Mouse (Mus musculus) cerebellum, adult 9-10 months (tissue): ENCODE results near the gene Gm7233.
"Not testable (repeated sequence)": the region's sequence is repeated elsewhere in the genome, so short reads cannot be mapped to it uniquely, and the experiment has no call there.

ENCODE experiments used
- DNase-seq: peaks from one replicate; pipeline ENCODE4 v3.0.0; 2022

Gm7233 gene

DNA sequence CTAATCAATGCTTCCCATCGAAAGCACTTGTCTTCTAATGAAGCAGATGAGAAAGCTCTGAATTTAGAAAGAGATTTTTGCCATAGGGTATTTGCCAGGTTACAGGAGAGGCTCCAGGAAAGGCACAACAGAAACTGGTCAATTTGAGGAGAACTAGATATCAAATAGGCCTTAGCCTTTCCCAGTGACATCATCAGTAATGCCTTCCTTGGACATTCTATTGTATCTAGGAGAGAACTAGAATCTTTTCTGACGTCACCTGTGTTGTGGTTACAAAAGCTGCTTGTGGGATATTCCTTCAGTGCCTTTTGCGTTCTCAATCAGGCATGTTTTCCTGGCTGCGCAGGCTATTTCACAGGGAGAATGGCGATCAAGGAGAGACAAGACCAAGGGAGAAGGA is at the start of gene Gm7233:
Gm7233 (plus strand) TSS at position 301 of the 400 bp plus-strand sequence.
- DNase-seq = not testable (repeated sequence)

DNA sequence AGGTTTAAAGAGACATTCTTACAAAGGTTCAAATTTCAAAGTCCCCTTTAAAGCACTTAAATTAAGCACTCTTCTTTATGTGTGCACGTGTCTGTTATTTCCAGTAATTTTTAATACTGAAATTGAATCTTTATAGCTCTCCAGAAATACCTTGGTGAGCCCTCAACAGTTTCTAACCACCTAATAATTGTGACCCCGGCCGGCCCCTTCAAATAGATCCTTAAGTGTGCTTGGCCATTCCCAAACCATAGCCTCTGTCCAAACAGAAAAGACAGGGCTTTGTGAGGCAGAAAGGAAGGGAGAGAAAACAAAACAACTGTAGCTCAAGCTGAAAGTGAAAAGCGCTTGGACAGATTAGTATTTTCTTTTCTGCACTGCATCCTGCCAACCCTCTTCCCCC is 12.5 kb upstream of the Gm7233 start:
- DNase-seq = not testable (repeated sequence)

DNA sequence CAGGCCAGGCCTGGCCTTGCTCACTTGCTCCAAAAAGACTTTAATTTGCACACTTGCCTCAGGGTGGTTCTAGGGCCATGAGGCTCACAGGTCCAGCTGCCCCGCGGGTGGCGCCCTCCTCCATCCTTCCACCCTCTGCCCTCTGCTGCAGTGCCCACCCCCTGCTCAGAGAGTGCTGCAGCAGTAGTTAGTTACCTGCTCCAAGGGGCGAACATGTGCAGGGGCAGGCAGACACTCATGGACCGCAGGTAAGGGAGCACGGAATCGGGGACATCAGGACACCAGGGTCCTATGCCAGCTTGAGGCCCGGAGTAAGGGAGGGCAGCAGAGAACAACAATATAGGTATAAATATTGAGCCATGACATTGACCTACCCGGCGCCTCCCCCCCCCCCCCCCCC is 11.7 kb upstream of the Gm7233 start:
- DNase-seq = not testable (repeated sequence)

DNA sequence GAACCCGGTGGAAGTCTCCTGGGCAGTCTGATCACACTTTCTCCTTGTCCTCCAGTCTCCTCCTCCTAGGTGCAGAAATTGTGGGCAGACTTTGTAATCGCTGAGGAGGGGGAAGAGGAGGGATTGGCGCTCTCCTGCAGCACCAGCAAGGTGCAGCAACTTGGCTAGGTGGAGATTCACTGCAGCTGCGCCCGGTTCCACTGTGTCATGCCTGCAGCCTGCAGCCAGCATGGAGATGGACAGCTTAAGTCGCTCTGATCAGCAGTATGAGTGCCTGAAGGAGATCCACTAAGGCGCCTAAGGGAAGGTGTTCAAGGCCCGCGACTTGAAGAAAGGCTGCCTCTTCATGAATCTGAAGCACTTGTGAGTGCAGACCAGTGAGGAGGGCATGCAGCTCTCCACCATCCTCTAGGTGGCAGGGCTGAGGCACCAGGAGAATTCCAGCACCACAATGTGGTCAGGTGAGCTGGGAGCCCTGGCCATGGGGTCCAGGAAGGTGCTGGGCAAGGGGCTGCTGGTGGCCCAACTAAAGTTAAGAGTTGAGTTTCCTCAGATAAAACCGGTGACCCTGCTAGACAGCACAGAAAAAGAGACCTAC is 11.0 kb upstream of the Gm7233 start:
- DNase-seq = not testable (repeated sequence)

DNA sequence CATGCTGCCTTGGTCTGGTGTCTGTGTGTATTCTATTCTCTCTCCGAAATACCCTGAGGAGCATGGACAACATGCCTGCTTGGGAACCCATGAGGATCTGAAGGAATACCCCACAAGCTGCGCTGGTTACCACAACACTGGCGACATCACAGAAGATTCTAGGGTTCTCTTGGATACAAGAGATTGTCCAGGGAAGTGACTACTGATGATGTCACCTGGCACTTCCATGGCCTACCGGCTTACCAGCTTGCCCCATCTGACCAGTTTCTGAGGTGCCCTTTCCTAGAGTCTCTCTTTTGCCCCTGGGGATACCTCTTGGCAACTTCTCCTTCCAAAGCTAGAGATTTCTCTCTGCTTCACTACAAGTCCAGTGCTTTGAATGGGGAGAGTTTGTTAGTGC is 55.5 kb downstream of the Gm7233 start, which contains the start of gene Gm8122:
Gm8122 (minus strand) TSS at position 101 of the 400 bp plus-strand sequence.
- not testable (repeated sequence) for DNase-seq
